Mouse (Mus musculus): ENCODE measurements around the gene Zrsr1. TPM values are rescaled to one million over a fixed set of nuclear protein-coding genes. Genes with fewer than 3 reads are reported as not detected.
A peak's percentile ranks its signal among the peaks of the same experiment; 100 is the strongest.

The Zrsr1 gene
- polyA plus RNA-seq, 1 experiment from 2014 or later, result 3.1 TPM

DNA sequence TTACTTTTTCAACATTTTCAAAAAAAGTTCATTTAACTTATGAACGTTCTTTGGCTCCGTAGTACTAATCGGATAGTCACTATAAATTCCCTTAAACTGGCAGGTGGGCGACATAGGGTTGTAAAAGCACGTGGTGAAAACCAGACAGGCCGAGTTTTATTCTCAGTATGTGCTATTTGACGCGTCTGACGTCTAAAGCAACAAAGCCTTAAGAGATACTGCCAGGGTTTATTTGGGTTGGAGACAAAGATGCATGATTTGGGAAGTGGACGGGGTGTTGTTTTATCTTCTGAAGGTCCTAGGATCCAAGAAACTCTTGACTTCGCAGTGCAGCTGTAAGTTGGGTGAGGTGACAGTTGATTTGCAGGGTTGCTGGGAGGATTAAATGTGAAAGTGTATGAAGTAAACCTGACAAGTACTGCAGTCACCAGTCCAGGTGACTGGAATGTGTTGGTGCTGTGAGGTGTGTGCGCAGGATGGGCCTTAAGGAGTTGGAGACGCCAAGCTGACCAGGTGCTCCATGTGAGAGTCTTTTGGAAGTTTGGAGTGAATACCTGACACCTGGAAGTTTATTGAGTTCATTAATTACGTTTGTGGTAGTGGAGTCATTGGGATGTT lies 19.5 kb downstream of the Zrsr1 start:
- Histone ChIP-seq H3K4me1 (ENCODE audit: control insufficient read depth, low read depth, low read length) (peaks cover 11% of the 10 kb centered on the region), H3K27me3 (ENCODE audit: control insufficient read depth, insufficient read depth, low read depth, low read length) (no peaks in the 10 kb centered on the region), H3K4me3 (ENCODE audit: low read depth, low read length) (peak overlapping the region; percentile 95), H3K9ac (ENCODE audit: low read depth, low read length) (peak overlapping the region; percentile 85), H3K27ac (ENCODE audit: low read length) (peak overlapping the region; percentile 8; the same call in 1 of the 2 replicates), H3K9me3 (replicated peaks; ENCODE audit: control insufficient read depth, low read length) (no peaks in the 10 kb centered on the region), H3K36me3 (ENCODE audit: control insufficient read depth, insufficient read depth) (peaks cover 20% of the 10 kb centered on the region), H3K4me2 (ENCODE audit: low read depth, low read length) (peak overlapping the region; percentile 84)
- WGBS (ENCODE audit: insufficient replicate concordance), result 6% methylated on average over 14 of the region's 14 CpGs
- no peak for ATAC-seq (ENCODE audit: low read depth)

DNA sequence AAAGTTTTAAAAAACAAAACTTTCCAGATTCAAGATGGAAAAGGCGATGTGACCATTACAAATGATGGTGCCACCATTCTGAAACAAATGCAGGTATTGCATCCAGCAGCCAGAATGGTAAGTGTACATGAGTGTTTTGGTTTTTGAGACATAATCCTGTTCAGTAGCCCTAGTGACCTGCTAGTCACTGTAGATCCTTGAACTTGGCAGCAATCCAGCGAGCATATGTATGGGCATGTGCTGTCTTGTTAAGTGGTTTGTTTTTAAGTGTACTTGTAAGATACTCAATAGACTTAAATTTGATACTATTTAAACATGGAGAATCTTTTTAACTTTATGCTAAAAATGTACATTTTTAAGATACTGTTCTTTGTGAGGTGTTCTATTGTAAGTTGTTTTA lies 22.5 kb downstream of the Zrsr1 start:
- no peak overlapping the region for H3K4me2 ChIP-seq (ENCODE audit: low read depth, low read length)
- H3K36me3 ChIP-seq (ENCODE audit: control insufficient read depth, insufficient read depth), result peaks cover 34% of the 10 kb centered on the region
- no peak overlapping the region for H3K9ac ChIP-seq (ENCODE audit: low read depth, low read length)
- no peak for ATAC-seq (ENCODE audit: low read depth)
- H3K27me3 ChIP-seq (ENCODE audit: control insufficient read depth, insufficient read depth, low read depth, low read length), result no peaks in the 10 kb centered on the region
- 89% methylated on average over 2 of the region's 2 CpGs for WGBS (ENCODE audit: insufficient replicate concordance)
- peaks cover 23% of the 10 kb centered on the region for H3K4me1 ChIP-seq (ENCODE audit: control insufficient read depth, low read depth, low read length)
- H3K9me3 ChIP-seq (replicated peaks; ENCODE audit: control insufficient read depth, low read length), result no peaks in the 10 kb centered on the region
- H3K27ac ChIP-seq (ENCODE audit: low read length), result no peak overlapping the region
- H3K4me3 ChIP-seq (ENCODE audit: low read depth, low read length), result no peak overlapping the region

DNA sequence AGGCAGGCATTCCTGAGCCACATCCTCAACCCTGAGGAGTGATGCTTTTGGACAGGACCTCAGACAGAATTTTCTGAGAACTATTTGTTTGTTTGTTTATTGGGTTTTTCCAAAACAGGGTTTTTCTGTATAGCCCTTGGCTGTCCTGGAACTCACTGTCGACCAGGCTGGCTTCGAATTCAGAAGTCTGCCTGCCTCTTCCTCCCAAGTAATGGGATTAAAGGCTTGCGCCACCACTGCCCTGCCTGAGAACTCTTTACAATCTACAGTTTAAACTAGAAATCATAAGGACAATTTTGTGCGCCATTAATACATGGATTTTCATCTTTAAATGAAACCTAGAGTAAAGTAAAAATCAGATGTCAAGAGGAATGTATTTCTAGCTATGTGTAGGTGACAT lies 23.7 kb downstream of the Zrsr1 start:
- no peak overlapping the region for H3K4me3 ChIP-seq (ENCODE audit: low read depth, low read length)
- H3K4me2 ChIP-seq (ENCODE audit: low read depth, low read length), result no peak overlapping the region
- H3K27me3 ChIP-seq (ENCODE audit: control insufficient read depth, insufficient read depth, low read depth, low read length), result no peaks in the 10 kb centered on the region
- H3K36me3 ChIP-seq (ENCODE audit: control insufficient read depth, insufficient read depth), result peaks cover 46% of the 10 kb centered on the region
- no peaks in the 10 kb centered on the region for H3K9me3 ChIP-seq (replicated peaks; ENCODE audit: control insufficient read depth, low read length)
- 84% methylated on average over 4 of the region's 4 CpGs for WGBS (ENCODE audit: insufficient replicate concordance)
- no peak for ATAC-seq (ENCODE audit: low read depth)
- H3K9ac ChIP-seq (ENCODE audit: low read depth, low read length), result no peak overlapping the region
- H3K4me1 ChIP-seq (ENCODE audit: control insufficient read depth, low read depth, low read length), result peaks cover 20% of the 10 kb centered on the region
- H3K27ac ChIP-seq (ENCODE audit: low read length), result no peak overlapping the region

DNA sequence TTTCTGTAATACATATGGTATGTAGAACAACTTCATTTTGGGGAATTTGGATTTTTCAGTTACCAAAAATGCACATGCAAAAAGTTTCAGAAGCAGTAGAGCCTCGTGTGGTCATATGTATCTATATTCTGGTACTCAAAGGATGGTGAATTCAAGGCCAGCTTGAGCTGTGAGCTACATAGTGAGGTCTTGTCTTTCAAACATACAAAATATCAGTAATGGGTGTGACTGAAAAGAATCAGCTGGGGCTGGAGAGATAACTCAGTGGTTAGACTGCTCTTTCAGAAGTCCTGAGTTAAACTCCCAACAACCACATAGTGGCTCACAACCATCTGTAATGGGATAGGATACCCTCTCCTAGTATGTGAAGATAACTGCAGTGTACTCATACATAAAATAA lies 26.5 kb downstream of the Zrsr1 start:
- H3K36me3 ChIP-seq (ENCODE audit: control insufficient read depth, insufficient read depth), result peaks cover 66% of the 10 kb centered on the region
- H3K27me3 ChIP-seq (ENCODE audit: control insufficient read depth, insufficient read depth, low read depth, low read length), result no peaks in the 10 kb centered on the region
- WGBS (ENCODE audit: insufficient replicate concordance), result 37% methylated on average over 1 of the region's 1 CpGs
- H3K9ac ChIP-seq (ENCODE audit: low read depth, low read length), result no peak overlapping the region
- H3K4me2 ChIP-seq (ENCODE audit: low read depth, low read length), result peak overlapping the region; percentile 53
- peaks cover 12% of the 10 kb centered on the region for H3K4me1 ChIP-seq (ENCODE audit: control insufficient read depth, low read depth, low read length)
- H3K9me3 ChIP-seq (replicated peaks; ENCODE audit: control insufficient read depth, low read length), result no peaks in the 10 kb centered on the region
- no peak overlapping the region for H3K4me3 ChIP-seq (ENCODE audit: low read depth, low read length)
- peak overlapping the region; percentile 85 for H3K27ac ChIP-seq (ENCODE audit: low read length)
- ATAC-seq (ENCODE audit: low read depth), result peak; percentile 98

DNA sequence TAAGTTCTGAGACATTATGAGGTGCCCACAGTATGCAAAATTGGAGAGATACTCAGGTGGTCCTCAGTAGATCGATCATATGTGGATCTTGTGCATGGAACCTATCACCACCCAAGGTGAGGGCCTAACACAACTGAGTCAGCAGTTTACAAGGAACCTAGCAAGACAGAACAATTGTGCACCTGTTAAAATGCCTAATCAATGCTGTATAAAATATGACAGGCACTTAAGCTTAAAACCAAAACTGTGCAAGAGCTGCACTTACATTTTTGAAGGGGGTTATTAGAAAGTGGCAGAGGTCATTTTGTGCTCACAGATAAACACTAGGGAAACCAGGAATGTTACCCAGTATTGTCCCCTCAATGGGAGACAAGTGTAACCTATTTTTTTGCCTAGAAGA lies 33.5 kb downstream of the Zrsr1 start:
- Histone ChIP-seq H3K9ac (ENCODE audit: low read depth, low read length) (no peak overlapping the region), H3K4me3 (ENCODE audit: low read depth, low read length) (no peak overlapping the region), H3K27ac (ENCODE audit: low read length) (no peak overlapping the region), H3K4me1 (ENCODE audit: control insufficient read depth, low read depth, low read length) (peaks cover 4% of the 10 kb centered on the region), H3K36me3 (ENCODE audit: control insufficient read depth, insufficient read depth) (peaks cover 37% of the 10 kb centered on the region), H3K4me2 (ENCODE audit: low read depth, low read length) (no peak overlapping the region), H3K27me3 (ENCODE audit: control insufficient read depth, insufficient read depth, low read depth, low read length) (no peaks in the 10 kb centered on the region), H3K9me3 (replicated peaks; ENCODE audit: control insufficient read depth, low read length) (no peaks in the 10 kb centered on the region)
- 74% methylated on average over 1 of the region's 1 CpGs for WGBS (ENCODE audit: insufficient replicate concordance)
- ATAC-seq (ENCODE audit: low read depth), result no peak

DNA sequence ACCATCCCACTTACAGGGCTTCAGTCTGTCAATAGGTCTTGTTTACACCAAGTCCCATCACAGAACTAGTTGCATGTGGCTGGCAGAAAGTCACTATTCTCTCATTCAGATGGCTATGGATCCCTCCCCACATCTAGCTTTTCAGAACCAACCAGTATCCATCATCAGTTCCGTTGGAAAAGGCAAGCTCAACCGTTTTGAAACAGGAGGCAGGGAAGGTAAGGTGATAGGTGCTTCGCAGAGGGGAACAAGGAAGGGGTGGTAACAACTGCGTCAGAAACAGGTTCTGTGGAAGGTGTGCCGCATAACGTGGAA lies 35.3 kb downstream of the Zrsr1 start:
- Histone ChIP-seq H3K4me1 (ENCODE audit: control insufficient read depth, low read depth, low read length) (peaks cover 4% of the 10 kb centered on the region), H3K27me3 (ENCODE audit: control insufficient read depth, insufficient read depth, low read depth, low read length) (no peaks in the 10 kb centered on the region), H3K36me3 (ENCODE audit: control insufficient read depth, insufficient read depth) (peaks cover 22% of the 10 kb centered on the region), H3K27ac (ENCODE audit: low read length) (peak overlapping the region; percentile 91), H3K4me2 (ENCODE audit: low read depth, low read length) (peak overlapping the region; percentile 86), H3K9me3 (replicated peaks; ENCODE audit: control insufficient read depth, low read length) (no peaks in the 10 kb centered on the region), H3K4me3 (ENCODE audit: low read depth, low read length) (peak overlapping the region; percentile 68), H3K9ac (ENCODE audit: low read depth, low read length) (peak overlapping the region; percentile 55)
- 2% methylated on average over 6 of the region's 6 CpGs for WGBS (ENCODE audit: insufficient replicate concordance)
- peak; percentile 31 for ATAC-seq (ENCODE audit: low read depth)

DNA sequence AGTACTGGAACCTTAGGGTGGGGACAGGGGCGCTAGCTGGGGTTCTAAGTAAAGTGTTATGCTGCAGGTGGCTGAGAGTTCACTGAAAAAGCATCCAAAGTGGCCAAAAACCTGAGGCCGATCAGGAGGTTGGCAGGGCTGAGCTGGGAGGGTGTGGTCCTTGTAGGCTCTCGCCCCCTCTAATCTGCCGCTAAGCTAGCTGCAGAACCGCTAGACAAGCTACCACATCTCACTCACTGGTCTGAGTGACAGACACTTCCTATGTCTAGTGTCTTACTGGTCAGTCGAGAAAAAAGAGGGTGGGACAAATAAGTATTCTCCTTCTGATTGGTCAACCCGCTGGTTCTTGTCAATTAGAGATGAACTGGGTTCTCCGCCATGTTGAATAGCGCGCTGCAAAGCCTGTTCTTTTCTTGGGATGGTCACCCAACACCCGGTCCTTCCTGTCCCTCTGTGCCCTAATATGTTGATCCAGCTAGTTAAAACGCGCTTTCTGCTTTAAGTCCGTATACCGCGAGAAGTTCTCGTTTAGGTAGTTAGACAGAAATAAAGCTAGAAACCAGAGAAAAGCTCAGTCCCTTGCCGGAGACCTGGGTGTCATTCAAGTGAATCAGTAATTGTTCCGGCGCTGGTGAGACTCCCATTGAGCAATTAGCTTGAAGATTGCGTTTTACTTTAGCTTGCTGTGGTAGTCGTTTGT lies 35.8 kb downstream of the Zrsr1 start, which contains the start of gene Fam161a:
TSS of gene Fam161a (plus strand) at position 51 of the 700 bp plus-strand sequence.
- H3K4me3 ChIP-seq (ENCODE audit: low read depth, low read length), result peak within 1 kb of the TSS; percentile 68
- peaks cover 4% of the 10 kb centered on the region for H3K4me1 ChIP-seq (ENCODE audit: control insufficient read depth, low read depth, low read length)
- ATAC-seq (ENCODE audit: low read depth), result peak; percentile 94
- H3K9me3 ChIP-seq (replicated peaks; ENCODE audit: control insufficient read depth, low read length), result no peaks in the 10 kb centered on the region
- WGBS (ENCODE audit: insufficient replicate concordance), result 1% methylated on average over 22 of the region's 22 CpGs
- peak within 1 kb of the TSS; percentile 86 for H3K4me2 ChIP-seq (ENCODE audit: low read depth, low read length)
- H3K27me3 ChIP-seq (ENCODE audit: control insufficient read depth, insufficient read depth, low read depth, low read length), result no peaks in the 10 kb centered on the region
- H3K9ac ChIP-seq (ENCODE audit: low read depth, low read length), result peak within 1 kb of the TSS; percentile 81
- H3K36me3 ChIP-seq (ENCODE audit: control insufficient read depth, insufficient read depth), result peaks cover 17% of the 10 kb centered on the region
- H3K27ac ChIP-seq (ENCODE audit: low read length), result peak within 1 kb of the TSS; percentile 91

DNA sequence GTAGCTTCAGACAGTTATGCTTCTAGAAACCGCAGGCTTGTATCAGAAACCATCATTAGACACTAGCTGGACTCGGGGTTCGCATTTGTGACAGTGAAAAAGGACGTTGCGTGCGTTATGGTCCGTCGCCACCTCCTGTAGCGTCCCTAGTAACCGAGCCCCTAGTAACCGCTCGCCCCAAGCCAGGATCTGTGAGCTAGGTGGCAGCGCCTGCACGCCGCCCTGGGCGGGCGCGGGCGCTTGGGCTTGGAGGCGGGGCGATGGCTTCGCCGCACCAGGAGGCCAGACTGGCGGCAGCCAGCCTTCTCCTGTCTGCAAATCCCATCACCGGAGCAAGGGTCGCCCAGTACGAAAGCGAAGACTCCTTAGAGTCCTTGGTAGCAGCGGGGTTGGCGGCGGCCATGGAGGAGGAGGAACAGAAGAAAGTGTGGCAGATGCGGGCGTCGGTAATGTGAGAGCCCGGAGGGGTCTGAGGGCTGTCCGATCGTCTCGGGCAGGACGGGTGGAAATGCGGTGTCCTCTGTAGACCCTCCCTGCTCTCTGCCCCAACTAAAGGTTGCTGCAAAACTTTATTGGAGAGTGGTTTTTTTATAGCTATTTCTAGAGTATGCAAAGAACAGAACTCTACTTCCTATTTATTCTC lies 36.5 kb downstream of the Zrsr1 start:
- Histone ChIP-seq H3K4me3 (ENCODE audit: low read depth, low read length) (peak overlapping the region; percentile 68), H3K4me2 (ENCODE audit: low read depth, low read length) (peak overlapping the region; percentile 86), H3K36me3 (ENCODE audit: control insufficient read depth, insufficient read depth) (peaks cover 15% of the 10 kb centered on the region), H3K9me3 (replicated peaks; ENCODE audit: control insufficient read depth, low read length) (no peaks in the 10 kb centered on the region), H3K4me1 (ENCODE audit: control insufficient read depth, low read depth, low read length) (peaks cover 4% of the 10 kb centered on the region), H3K9ac (ENCODE audit: low read depth, low read length) (peak overlapping the region; percentile 81), H3K27me3 (ENCODE audit: control insufficient read depth, insufficient read depth, low read depth, low read length) (no peaks in the 10 kb centered on the region), H3K27ac (ENCODE audit: low read length) (peak overlapping the region; percentile 91)
- ATAC-seq (ENCODE audit: low read depth), result peak; percentile 86
- WGBS (ENCODE audit: insufficient replicate concordance), result under 1% methylated on average over 40 of the region's 40 CpGs

DNA sequence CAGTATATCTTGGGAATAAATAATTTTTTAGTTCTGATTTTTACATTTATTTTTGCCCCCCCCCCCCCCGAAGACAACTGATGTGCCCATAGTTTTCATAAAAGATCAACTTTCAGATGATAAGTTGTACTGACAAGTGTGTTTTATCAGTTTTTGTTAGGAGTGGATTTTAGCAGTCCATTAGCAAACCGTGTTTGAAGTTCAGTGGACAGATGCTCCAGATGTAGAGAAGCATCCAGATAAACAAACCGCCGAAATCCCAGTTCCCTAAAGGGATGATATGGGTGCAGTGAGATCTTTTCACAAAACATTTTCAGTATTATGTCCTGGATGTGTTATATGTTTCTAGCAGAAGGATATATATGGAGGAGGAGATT lies 37.0 kb downstream of the Zrsr1 start:
- no peak for ATAC-seq (ENCODE audit: low read depth)

More for the DNA sequence above, 37.0 kb downstream of the Zrsr1 start:
- no peak overlapping the region for H3K27ac ChIP-seq (ENCODE audit: low read length)
- peak overlapping the region; percentile 86 for H3K4me2 ChIP-seq (ENCODE audit: low read depth, low read length)
- peak overlapping the region; percentile 68 for H3K4me3 ChIP-seq (ENCODE audit: low read depth, low read length)
- no peaks in the 10 kb centered on the region for H3K27me3 ChIP-seq (ENCODE audit: control insufficient read depth, insufficient read depth, low read depth, low read length)
- 16% methylated on average over 4 of the region's 4 CpGs for WGBS (ENCODE audit: insufficient replicate concordance)
- H3K9me3 ChIP-seq (replicated peaks; ENCODE audit: control insufficient read depth, low read length), result no peaks in the 10 kb centered on the region
- peaks cover 4% of the 10 kb centered on the region for H3K4me1 ChIP-seq (ENCODE audit: control insufficient read depth, low read depth, low read length)
- H3K36me3 ChIP-seq (ENCODE audit: control insufficient read depth, insufficient read depth), result peaks cover 10% of the 10 kb centered on the region
- peak overlapping the region; percentile 81 for H3K9ac ChIP-seq (ENCODE audit: low read depth, low read length)

All from liver, embryonic 16.5 days (tissue).